Mouse (Mus musculus) lung, postnatal 0 days (tissue): ENCODE measurements around the gene Susd6.

Experiments
- CTCF ChIP-seq: IDR thresholded peaks from 2 replicates; pipeline ENCODE4 v1.5.1; 2016; ENCODE audit warnings: antibody characterized with exemption, mild to moderate bottlenecking
- EP300 ChIP-seq: IDR thresholded peaks from 2 replicates; pipeline ENCODE4 v1.6.1; 2016; ENCODE audit warnings: antibody characterized with exemption, mild to moderate bottlenecking, control low read depth

GRCm38 (mm10) chr12:80924205-80924604 is 133.9 kb downstream of the Susd6 start:
- TF ChIP-seq CTCF (no peak), EP300 (no peak)
